Mouse (Mus musculus) cerebellum, adult 11 months (tissue): Measurements from ENCODE around the gene Svep1.

ENCODE experiments used
- DNase-seq: peaks from one replicate; pipeline ENCODE4 v3.0.0; 2022

Gene Svep1

DNA sequence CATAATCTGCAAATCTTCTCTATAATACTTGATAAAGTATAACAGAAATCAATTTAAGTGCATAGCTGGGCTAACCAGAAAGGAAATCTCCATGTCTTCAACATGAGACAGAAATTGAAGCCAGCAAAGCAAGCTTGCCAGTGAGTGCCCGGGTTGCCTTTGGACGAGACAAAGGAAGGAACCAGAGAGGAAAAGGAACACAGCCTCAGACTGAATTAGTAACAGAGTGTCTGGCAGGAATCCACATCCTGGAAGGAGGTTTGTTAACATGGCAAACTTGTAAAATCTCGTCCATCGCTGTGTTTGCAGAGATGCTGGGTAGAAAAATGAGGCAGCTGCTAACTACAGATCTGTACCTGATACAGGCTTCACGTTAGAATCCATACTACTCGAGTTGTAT lies 128.7 kb downstream of the Svep1 start:
- DNase-seq = no peak

DNA sequence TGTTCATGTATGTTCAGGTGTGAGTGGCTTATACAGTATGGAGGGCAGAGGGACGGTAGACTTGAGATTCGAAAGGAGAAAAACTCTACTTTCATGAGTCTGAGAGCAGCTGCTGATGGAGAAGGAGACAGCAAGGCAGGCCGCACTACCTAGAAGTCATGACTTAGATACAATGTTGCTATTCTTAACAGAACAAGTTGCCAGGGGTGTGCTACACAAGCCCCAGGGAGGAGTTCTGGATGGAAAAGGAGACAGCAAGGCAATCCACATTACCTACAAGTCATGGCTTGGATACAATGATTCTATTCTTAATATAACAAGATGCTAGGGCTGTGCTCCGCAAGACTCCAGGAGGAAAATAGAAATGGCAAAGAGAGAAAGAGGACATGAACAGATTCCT lies 129.1 kb downstream of the Svep1 start:
- DNase-seq = no peak

DNA sequence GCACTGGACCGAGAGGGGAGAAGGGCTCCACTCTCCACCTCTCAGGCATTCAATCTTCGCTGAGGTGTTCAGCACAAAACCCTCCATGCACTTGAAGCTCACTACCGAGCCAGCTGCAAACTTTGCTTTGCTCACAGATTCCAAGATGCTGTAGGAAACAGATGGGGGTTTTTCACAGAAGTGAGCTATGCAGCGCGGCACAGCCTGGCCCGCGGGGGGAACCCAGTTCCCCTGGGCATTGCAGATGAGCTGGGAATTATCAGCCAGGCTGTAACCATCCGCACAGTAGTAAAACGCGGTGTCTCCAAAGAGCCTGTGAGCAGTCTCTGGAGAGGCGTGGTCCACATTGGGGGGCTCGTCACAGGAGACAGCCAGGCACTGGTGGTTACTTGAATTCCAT lies 133.8 kb downstream of the Svep1 start:
- no peak for DNase-seq

DNA sequence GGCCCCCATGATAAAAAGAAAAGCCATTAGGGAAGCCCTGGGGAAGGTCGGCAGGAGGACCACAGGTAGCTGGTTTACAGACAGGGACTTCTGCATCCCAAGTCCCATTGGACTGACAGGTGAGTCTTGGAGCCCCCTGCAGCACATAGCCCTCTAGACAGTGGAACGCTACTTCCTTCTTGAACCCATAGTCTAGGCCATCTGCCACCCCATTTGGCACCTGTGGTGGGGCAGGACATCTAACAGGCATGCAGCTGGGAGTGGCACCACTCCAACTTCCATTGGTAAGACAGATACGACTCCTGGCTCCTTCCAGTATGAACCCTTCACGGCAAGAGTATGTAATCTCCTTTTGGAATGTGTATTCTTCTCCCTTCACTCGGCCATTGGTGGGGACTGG lies 137.8 kb downstream of the Svep1 start:
- DNase-seq = peak; percentile 26

DNA sequence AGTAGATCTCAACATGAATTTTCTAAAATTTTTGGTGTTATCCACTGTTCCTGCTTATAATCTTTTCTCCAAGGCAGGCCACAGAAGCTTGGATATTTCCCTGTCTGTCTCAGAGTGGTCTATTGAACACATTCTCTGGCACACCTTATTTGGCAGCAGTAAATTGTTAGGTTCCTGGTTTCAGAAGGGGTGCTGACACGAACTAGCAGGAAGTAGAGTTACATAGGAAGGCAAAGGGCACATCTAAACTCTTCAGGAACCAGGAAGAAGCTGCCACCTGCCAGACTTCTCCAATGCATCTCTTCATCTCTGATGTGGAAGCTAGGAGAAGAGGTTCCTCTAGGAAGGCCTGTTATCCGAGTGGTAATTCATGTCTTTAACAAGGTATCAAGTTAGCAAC lies 141.9 kb downstream of the Svep1 start:
- DNase-seq = no peak

DNA sequence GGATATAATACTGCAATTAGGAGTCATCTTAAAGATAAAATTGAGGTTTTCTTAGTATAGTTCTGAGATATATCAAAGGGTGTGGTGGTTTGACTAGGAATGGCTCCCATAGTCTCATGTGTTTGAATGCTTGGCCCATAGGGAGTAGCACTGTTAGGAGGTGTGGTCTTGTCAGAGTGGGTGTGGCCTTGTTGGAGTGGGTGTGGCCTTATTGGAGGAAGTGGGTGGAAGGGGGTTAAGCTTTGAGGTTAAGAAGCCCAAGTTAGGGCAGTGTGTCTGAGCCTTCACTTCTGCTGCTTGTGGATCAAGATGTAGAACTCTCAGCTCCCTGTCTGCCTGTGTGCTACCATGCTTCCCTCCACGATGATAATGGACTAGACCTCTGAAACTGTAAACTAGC lies 143.7 kb downstream of the Svep1 start:
- DNase-seq = no peak

DNA sequence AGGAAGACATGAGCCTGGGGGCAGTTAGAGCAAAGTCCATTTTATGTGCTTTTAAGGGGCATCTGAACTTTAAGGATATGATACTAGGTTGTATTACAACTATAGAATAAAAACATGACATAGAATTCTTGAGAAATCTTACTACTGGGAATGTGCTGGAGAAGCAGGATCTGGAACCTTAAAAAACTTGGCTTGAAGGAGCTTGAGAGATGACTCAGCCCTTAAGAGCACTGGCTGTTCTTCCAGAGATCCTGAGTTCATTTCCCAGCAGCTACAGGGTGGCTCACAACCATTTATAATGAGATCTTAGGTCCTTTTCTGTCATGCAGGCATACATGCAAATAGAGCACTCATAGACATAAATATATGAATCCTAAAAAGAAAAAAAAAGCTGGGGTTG lies 151.0 kb downstream of the Svep1 start:
- DNase-seq = no peak

DNA sequence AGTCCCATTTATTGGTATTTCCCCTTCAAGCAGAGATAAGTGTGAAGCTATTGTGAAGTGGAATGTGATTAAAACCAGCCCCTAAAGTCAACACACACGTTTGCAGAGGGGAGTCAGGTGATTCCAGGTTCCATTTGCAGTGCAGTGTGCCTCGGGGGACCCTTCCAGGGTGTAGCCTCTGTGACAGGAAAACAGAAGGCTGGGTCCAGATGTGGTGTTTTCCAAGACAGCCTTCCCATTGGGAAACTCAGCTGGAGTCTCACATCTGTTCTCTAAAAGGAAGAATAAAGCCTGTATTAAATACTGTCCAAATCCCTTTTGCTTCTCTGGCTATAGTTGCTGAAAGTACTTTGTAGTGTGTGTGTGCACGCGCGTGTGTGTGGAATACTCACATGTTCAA lies 152.2 kb downstream of the Svep1 start:
- no peak for DNase-seq

DNA sequence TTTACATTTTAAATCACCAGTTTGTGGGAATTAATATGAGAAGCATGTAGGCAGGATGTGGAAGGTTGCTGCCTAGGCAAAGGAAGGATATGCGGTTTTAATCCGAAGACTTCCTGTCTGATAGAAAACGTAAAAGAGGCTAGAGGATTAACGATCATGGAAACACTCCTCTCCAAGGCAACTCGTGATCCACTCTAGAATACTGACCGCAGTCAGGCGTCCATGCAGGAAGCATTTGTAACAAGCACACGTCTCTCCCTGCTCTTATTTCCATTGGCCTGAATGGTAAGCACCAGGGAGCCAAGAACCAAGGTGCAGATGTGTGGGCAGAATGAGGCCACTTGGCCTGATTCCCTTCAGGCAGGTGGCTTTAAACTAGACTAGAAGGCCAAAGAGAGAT lies 155.9 kb downstream of the Svep1 start:
- DNase-seq = no peak

DNA sequence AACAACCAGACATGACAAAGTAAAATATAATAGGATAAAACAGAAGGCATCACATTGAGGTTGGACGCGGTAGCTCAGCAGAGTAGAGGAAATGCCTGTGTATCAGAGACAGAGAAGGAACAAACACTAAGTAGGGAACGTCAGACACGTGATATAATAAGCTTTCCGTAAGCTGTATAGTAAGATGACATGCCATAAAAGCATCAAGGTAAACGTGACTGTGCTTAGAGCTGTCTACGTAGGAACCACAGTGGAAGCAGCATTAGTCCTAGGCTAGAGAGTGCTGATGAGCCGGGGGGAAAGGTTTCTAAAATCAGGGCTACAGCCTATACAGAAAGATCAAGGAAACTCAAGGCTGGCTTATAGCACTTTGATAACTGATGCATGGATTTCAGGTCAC lies 156.4 kb downstream of the Svep1 start:
- DNase-seq = no peak

DNA sequence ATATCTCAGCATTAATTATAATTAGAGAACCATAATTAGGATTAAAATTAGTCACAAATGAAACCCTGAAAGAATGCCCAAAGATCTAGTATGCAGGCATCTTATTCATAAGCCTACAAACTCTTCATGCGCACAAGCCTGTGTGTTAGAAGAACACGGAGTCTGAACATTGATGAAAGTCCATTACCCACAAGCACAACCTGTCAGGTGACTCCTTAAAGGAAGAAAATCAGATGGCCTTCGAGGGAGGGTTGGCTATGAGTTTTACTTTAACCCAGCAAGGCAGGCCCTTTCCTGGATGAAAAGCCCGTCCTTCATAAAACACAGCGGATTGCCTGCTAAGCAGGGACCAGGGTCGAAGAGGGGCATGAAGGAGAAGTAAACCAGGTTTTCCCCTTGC lies 161.8 kb downstream of the Svep1 start:
- DNase-seq = no peak

DNA sequence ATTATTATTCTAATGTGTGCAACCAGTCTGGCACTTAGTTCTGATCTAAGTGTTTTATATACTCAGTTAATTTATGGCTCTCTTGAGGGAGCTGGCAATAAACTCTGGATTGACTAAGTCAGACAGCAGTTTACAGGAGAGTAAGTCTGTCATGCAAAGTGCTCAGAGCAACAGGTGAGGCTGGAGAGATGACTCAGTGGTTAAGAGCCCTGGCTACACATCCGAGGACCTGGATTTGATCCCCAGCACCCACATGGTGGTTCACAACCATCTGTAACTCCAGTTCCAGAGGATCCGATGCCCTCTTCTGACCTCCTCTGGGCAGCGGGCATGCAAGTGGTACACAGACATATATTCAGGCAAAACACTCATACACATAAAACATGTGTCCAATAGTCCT lies 162.3 kb downstream of the Svep1 start:
- no peak for DNase-seq

DNA sequence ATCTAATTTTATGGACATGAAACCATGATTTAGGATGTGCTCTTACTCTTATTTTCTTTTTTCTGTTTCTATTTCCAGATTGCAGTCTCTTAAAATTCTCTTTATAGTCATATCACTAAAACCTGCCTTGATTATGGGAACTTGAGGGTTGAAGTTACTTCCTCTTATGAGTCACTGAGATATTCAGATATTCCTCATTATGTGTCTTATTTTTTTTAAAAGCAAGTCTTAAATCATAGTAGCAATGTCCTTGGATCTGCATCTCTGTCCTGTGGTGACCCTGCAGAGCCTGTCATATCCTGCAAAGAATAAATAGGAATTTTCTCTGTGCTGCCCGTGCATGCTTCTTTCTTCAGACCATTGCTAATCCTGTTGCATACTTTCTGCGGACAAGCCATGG lies 166.6 kb downstream of the Svep1 start:
- DNase-seq = no peak

DNA sequence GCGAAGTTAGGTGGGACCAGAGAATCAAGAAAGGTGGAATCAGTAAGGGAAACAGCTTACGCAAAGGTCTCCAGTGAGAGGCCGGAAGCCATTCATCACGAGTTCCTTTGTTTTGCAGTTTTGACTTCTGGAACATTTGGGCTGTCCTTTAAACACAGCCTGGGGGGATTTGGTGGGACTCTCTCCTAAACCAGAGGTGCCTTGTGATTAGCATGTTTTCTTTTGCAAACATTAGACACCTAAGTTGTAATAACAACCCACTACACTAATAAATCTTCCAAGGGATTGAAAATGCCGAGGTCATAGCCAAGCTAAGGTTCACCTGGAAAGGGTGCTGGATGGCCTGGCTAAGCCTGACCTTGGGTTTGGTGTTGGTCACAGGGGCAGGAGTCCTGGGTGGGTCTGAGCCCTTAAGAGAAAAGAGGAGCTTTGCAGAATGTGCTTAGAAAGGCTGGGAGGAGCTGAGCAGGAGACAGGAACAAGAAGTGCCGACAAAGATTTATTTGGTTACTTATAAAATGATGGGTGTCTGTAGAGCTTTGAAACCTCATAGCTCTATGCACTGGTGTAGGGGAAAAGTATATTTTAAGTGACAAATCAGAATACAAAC lies 169.5 kb downstream of the Svep1 start:
- no peak for DNase-seq

DNA sequence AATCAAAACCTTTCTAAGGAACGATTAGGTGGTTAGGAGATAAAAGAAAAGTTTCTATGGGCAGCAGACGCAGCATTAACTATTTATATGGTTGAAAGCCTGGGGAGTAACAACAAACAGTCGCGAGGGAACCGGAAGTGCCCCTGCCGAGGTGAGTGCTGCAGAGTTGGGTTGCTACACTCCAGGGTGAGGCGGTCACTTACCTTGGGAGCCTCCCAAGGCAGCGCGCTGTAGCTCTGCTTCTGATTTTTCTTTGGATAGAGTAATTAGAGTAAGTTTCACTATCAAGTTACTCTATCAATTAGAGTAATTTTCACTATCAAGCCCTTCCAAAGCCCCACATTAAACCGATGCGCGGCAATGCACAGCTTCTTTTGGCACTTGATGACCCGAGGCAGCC lies 172.0 kb downstream of the Svep1 start:
- DNase-seq = no peak

DNA sequence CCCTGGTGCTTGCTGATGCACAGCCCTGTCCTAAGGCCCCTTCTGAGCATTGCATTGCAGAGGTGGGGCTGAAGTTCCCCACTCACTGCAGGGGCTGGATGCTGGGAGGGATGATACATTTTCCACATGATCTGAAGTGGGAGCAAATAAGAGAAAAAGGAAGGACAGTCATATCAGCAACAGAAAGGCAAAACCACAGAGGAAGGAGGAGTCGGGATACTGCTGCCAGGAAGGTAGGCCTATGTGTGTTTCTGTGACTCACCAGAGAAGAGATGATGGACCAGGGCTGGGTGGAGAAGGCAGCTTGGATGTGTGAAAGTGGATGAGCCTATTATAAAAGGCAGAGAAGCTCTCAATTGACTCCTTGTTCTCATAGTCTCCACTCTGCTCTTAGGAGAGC lies 173.9 kb downstream of the Svep1 start:
- no peak for DNase-seq

DNA sequence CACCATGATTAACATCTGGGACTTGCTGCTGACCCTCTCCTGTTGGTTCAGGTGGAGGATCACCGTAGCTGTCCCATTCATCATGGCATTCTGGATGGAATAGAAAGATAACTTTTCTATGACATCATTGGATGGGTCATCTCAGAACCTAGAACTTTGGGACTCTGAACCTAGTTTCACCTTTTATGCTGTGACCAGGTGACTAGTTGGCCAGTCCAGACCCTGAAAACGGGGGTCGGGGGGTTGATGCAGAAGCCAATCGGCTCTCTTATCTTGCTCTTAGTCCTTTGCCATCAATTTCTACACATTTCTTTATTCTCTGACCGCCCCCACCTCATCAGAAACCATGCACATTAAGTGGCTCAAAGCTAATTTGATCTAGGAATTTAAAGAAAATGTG lies 197.6 kb downstream of the Svep1 start, which contains the start of gene Txndc8:
TSS of gene Txndc8 (minus strand) at position 101 of the 400 bp plus-strand sequence.
- DNase-seq = no peak

DNA sequence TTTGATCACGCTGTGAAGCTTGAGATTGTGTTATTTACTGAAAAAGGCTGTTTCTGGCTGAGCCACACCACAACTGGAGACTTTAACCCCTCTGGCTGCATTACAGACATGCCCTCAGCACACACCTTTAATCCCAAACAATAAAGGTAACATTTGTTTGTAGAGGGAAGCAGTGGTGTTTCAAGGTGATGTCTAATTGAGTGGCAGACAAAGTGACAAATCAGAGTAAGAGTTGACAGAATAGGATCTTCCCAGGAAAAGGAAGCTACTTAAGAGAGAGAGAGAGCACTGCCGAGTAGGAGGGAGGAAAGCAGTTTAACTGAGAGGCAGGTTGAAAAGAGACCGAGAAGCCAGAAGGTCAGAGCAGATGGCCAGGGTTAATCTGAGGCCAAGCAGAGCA lies 203.2 kb downstream of the Svep1 start:
- DNase-seq = no peak
